Mouse (Mus musculus) kidney, postnatal 4 days (tissue): ENCODE measurements around the gene Zfyve16.

Experiments
- DNase-seq, 2 experiments: peaks; one replicate each; pipeline ENCODE4 v3.0.0; 2021; ENCODE audit warnings: mixed read lengths in 2 of 2

The Zfyve16 gene

GRCm38 (mm10) chr13:92464698-92465097 lies 66.0 kb downstream of the Zfyve16 start:
- DNase-seq: no peak

GRCm38 (mm10) chr13:92446872-92447271 lies 83.8 kb downstream of the Zfyve16 start:
- no peak for DNase-seq

- peak in 1 of 2 experiments; percentile 6 for DNase-seq
These were observed 90.4 kb downstream of the Zfyve16 start for GRCm38 (mm10) chr13:92440286-92440685.

GRCm38 (mm10) chr13:92438656-92439055 lies 92.0 kb downstream of the Zfyve16 start:
- no peak for DNase-seq
